Mouse (Mus musculus): ENCODE data around the gene Cul9. TPM values are rescaled to one million over a fixed set of nuclear protein-coding genes. Genes with fewer than 3 reads are reported as not detected.

The Cul9 gene
- polyA plus RNA-seq (2015; fragmentation: Nextera tagmentation; extraction: Ambion mirVana): 0.50 and 0.51 TPM in 2 replicates

GRCm38 (mm10) chr17:46545813-46546564, at the start of gene Cul9:
Cul9 (minus strand) TSS chr17:46546388.
- Histone ChIP-seq H3K36me3 (replicated peaks) (peaks cover 25% of the 10 kb centered on the region), H3K27ac (replicated peaks) (no peak within 1 kb of the TSS), H3K4me2 (peak within 1 kb of the TSS; percentile 71), H3K4me1 (replicated peaks) (peaks cover 16% of the 10 kb centered on the region), H3K4me3 (replicated peaks) (peak within 1 kb of the TSS; percentile 50), H3K9me3 (replicated peaks) (no peaks in the 10 kb centered on the region), H3K27me3 (peaks cover 40% of the 10 kb centered on the region), H3K9ac (no peak within 1 kb of the TSS)
- ATAC-seq (ENCODE audit: insufficient read depth): no peak
- WGBS (ENCODE audit: insufficient replicate concordance): 4% methylated on average over 49 of the region's 49 CpGs

- no peak overlapping the region for H3K4me3 ChIP-seq (replicated peaks)
- no peaks in the 10 kb centered on the region for H3K27me3 ChIP-seq
- WGBS (ENCODE audit: insufficient replicate concordance): 78% methylated on average over 6 of the region's 6 CpGs
- H3K4me1 ChIP-seq (replicated peaks): 0 out of 2 replicates have a peak, but pooled peaks cover 3% of the 10 kb centered on the region
- H3K4me2 ChIP-seq: no peak overlapping the region
- no peak overlapping the region for H3K27ac ChIP-seq (replicated peaks)
- H3K9me3 ChIP-seq (replicated peaks): no peaks in the 10 kb centered on the region
- no peaks in the 10 kb centered on the region for H3K36me3 ChIP-seq (replicated peaks)
- no peak for ATAC-seq (ENCODE audit: insufficient read depth)
- H3K9ac ChIP-seq: no peak overlapping the region
Measured at GRCm38 (mm10) chr17:46595336-46595735, 49.1 kb upstream of the Cul9 start.

- Histone ChIP-seq H3K9ac (no peak overlapping the region), H3K36me3 (replicated peaks) (no peaks in the 10 kb centered on the region), H3K9me3 (replicated peaks) (no peaks in the 10 kb centered on the region), H3K27me3 (no peaks in the 10 kb centered on the region), H3K4me2 (no peak overlapping the region), H3K4me3 (replicated peaks) (no peak overlapping the region), H3K27ac (replicated peaks) (no peak overlapping the region), H3K4me1 (replicated peaks) (peaks cover 4% of the 10 kb centered on the region)
- no peak for ATAC-seq (ENCODE audit: insufficient read depth)
- 65% methylated on average over 9 of the region's 9 CpGs for WGBS (ENCODE audit: insufficient replicate concordance)
Measured at GRCm38 (mm10) chr17:46594606-46595005, 48.4 kb upstream of the Cul9 start.

- ATAC-seq (ENCODE audit: insufficient read depth): no peak
Measured at GRCm38 (mm10) chr17:46593124-46593523, 46.9 kb upstream of the Cul9 start.

GRCm38 (mm10) chr17:46591406-46591805, 45.2 kb upstream of the Cul9 start:
- Histone ChIP-seq H3K9ac (no peak overlapping the region), H3K4me3 (replicated peaks) (no peak overlapping the region), H3K4me1 (replicated peaks) (peaks cover 19% of the 10 kb centered on the region), H3K27ac (replicated peaks) (no peak overlapping the region), H3K4me2 (no peak overlapping the region), H3K27me3 (no peaks in the 10 kb centered on the region), H3K36me3 (replicated peaks) (no peaks in the 10 kb centered on the region), H3K9me3 (replicated peaks) (no peaks in the 10 kb centered on the region)
- 72% methylated on average over 19 of the region's 19 CpGs for WGBS (ENCODE audit: insufficient replicate concordance)
- ATAC-seq (ENCODE audit: insufficient read depth): no peak

More at GRCm38 (mm10) chr17:46593124-46593523, 46.9 kb upstream of the Cul9 start:
- 80% methylated on average over 4 of the region's 4 CpGs for WGBS (ENCODE audit: insufficient replicate concordance)
- Histone ChIP-seq H3K27me3 (no peaks in the 10 kb centered on the region), H3K4me3 (replicated peaks) (no peak overlapping the region), H3K27ac (replicated peaks) (no peak overlapping the region), H3K36me3 (replicated peaks) (no peaks in the 10 kb centered on the region), H3K4me2 (no peak overlapping the region), H3K4me1 (replicated peaks) (peaks cover 17% of the 10 kb centered on the region), H3K9me3 (replicated peaks) (no peaks in the 10 kb centered on the region), H3K9ac (no peak overlapping the region)

- Histone ChIP-seq H3K27me3 (no peaks in the 10 kb centered on the region), H3K27ac (replicated peaks) (peak overlapping the region; percentile 41; the same call in 1 of the 2 replicates), H3K9ac (no peak overlapping the region), H3K9me3 (replicated peaks) (no peaks in the 10 kb centered on the region), H3K4me3 (replicated peaks) (no peak overlapping the region), H3K36me3 (replicated peaks) (no peaks in the 10 kb centered on the region), H3K4me1 (replicated peaks) (peaks cover 24% of the 10 kb centered on the region), H3K4me2 (peak overlapping the region; percentile 41)
- 69% methylated on average over 7 of the region's 7 CpGs for WGBS (ENCODE audit: insufficient replicate concordance)
- peak; percentile 82 for ATAC-seq (ENCODE audit: insufficient read depth)
Measured at GRCm38 (mm10) chr17:46590439-46590838, 44.3 kb upstream of the Cul9 start.

- H3K27ac ChIP-seq (replicated peaks): peak overlapping the region; percentile 41; the same call in 1 of the 2 replicates
- ATAC-seq (ENCODE audit: insufficient read depth): peak; percentile 29; the same call in 1 of the 2 replicates
Measured at GRCm38 (mm10) chr17:46589635-46590314, 43.6 kb upstream of the Cul9 start.

GRCm38 (mm10) chr17:46588913-46589312, 42.7 kb upstream of the Cul9 start:
- ATAC-seq (ENCODE audit: insufficient read depth): no peak
- Histone ChIP-seq H3K4me1 (replicated peaks) (peaks cover 24% of the 10 kb centered on the region), H3K27me3 (no peaks in the 10 kb centered on the region), H3K4me2 (no peak overlapping the region), H3K4me3 (replicated peaks) (no peak overlapping the region), H3K9me3 (replicated peaks) (no peaks in the 10 kb centered on the region), H3K36me3 (replicated peaks) (no peaks in the 10 kb centered on the region), H3K27ac (replicated peaks) (no peak overlapping the region), H3K9ac (no peak overlapping the region)
- WGBS (ENCODE audit: insufficient replicate concordance): 67% methylated on average over 6 of the region's 6 CpGs

More at GRCm38 (mm10) chr17:46589635-46590314, 43.6 kb upstream of the Cul9 start:
- Histone ChIP-seq H3K4me3 (replicated peaks) (no peak overlapping the region), H3K9ac (no peak overlapping the region), H3K4me1 (replicated peaks) (peaks cover 24% of the 10 kb centered on the region), H3K27me3 (no peaks in the 10 kb centered on the region), H3K9me3 (replicated peaks) (no peaks in the 10 kb centered on the region), H3K36me3 (replicated peaks) (no peaks in the 10 kb centered on the region), H3K4me2 (peak overlapping the region; percentile 41)
- 78% methylated on average over 16 of the region's 16 CpGs for WGBS (ENCODE audit: insufficient replicate concordance)

- no peaks in the 10 kb centered on the region for H3K9me3 ChIP-seq (replicated peaks)
- no peak overlapping the region for H3K4me2 ChIP-seq
- no peaks in the 10 kb centered on the region for H3K36me3 ChIP-seq (replicated peaks)
- H3K4me3 ChIP-seq (replicated peaks): no peak overlapping the region
- no peaks in the 10 kb centered on the region for H3K27me3 ChIP-seq
- no peak overlapping the region for H3K9ac ChIP-seq
- 19% methylated on average over 9 of the region's 9 CpGs for WGBS (ENCODE audit: insufficient replicate concordance)
- no peak overlapping the region for H3K27ac ChIP-seq (replicated peaks)
- peaks cover 24% of the 10 kb centered on the region for H3K4me1 ChIP-seq (replicated peaks)
- ATAC-seq (ENCODE audit: insufficient read depth): no peak
Measured at GRCm38 (mm10) chr17:46588173-46588572, 42.0 kb upstream of the Cul9 start.

GRCm38 (mm10) chr17:46586327-46586726, 40.1 kb upstream of the Cul9 start:
- 65% methylated on average over 8 of the region's 8 CpGs for whole genome bisulfite sequencing (ENCODE audit: insufficient replicate concordance)
- Histone ChIP-seq H3K4me2 (no peak overlapping the region), H3K9ac (no peak overlapping the region), H3K9me3 (replicated peaks) (no peaks in the 10 kb centered on the region), H3K36me3 (replicated peaks) (no peaks in the 10 kb centered on the region), H3K27ac (replicated peaks) (no peak overlapping the region), H3K4me1 (replicated peaks) (peaks cover 21% of the 10 kb centered on the region), H3K4me3 (replicated peaks) (no peak overlapping the region), H3K27me3 (no peaks in the 10 kb centered on the region)
- ATAC-seq (ENCODE audit: insufficient read depth): no peak

GRCm38 (mm10) chr17:46578650-46579049, 32.5 kb upstream of the Cul9 start:
- Histone ChIP-seq H3K9ac (no peak overlapping the region), H3K27ac (replicated peaks) (no peak overlapping the region), H3K4me2 (no peak overlapping the region), H3K4me3 (replicated peaks) (no peak overlapping the region), H3K4me1 (replicated peaks) (no peaks in the 10 kb centered on the region), H3K36me3 (replicated peaks) (peaks cover 19% of the 10 kb centered on the region), H3K27me3 (no peaks in the 10 kb centered on the region), H3K9me3 (replicated peaks) (no peaks in the 10 kb centered on the region)
- no peak for ATAC-seq (ENCODE audit: insufficient read depth)
- WGBS (ENCODE audit: insufficient replicate concordance): 63% methylated on average over 5 of the region's 5 CpGs
